Mouse (Mus musculus) kidney, embryonic 15.5 days (tissue): ENCODE measurements around the gene Ttc30a2. TPM values are rescaled to one million over a fixed set of nuclear protein-coding genes. Genes with fewer than 3 reads are reported as not detected.
"Not testable (repeated sequence)": the region's sequence is repeated elsewhere in the genome, so short reads cannot be mapped to it uniquely, and the experiment has no call there.

ENCODE experiments used
- ATAC-seq: fragments of 200-750 bp; cut with Nextera tagmentation; replicated peaks from 2 replicates; pipeline ENCODE4 v1.8.0; 2017; ENCODE audit warnings: moderate TSS enrichment; ENCODE audit not compliant: low FRiP score
- H3K27ac ChIP-seq: fragments of 300-500 bp; sonication (generic); 2 replicates; pipeline ENCODE4 v1.5.1; 2015; ENCODE audit warnings: mild to moderate bottlenecking, inconsistent platforms
- H3K27me3 ChIP-seq: fragments of 300-500 bp; sonication (generic); 2 replicates; pipeline ENCODE4 v1.6.1; 2015; ENCODE audit warnings: inconsistent platforms
- H3K36me3 ChIP-seq: fragments of 300-500 bp; sonication (generic); 2 replicates; pipeline ENCODE4 v1.6.1; 2015; ENCODE audit warnings: inconsistent platforms
- H3K4me1 ChIP-seq: fragments of 300-500 bp; sonication (generic); 2 replicates; pipeline ENCODE4 v1.6.1; 2015; ENCODE audit warnings: inconsistent platforms
- H3K4me2 ChIP-seq: fragments of 300-500 bp; sonication (generic); 2 replicates; pipeline ENCODE4 v1.6.1; 2015; ENCODE audit warnings: moderate library complexity, mild to moderate bottlenecking, inconsistent platforms
- H3K4me3 ChIP-seq: fragments of 300-500 bp; sonication (generic); replicated peaks from 2 replicates; pipeline ENCODE4 v1.5.1; 2015; ENCODE audit warnings: mild to moderate bottlenecking, inconsistent platforms
- H3K9ac ChIP-seq: fragments of 300-500 bp; sonication (generic); 2 replicates; pipeline ENCODE4 v1.6.1; 2015; ENCODE audit warnings: mild to moderate bottlenecking, inconsistent platforms
- H3K9me3 ChIP-seq: fragments of 300-500 bp; sonication (generic); replicated peaks from 2 replicates; pipeline ENCODE4 v1.6.1; 2016; ENCODE audit warnings: inconsistent platforms
- WGBS: fragments of 180-500 bp; shearing (Covaris S2); methylation state at CpG from one replicate; pipeline ENCODE4 v1.1.7; 2015; ENCODE audit warnings: mixed read lengths; 5-methylcytosine and 5-hydroxymethylcytosine counted together
- polyA plus RNA-seq: library from polyadenylated mRNA; unstranded; fragments of >200 nt; fragmentation: Nextera tagmentation; extraction: Ambion mirVana; gene quantifications from 2 replicates; pipeline ENCODE4 v1.2.1, GENCODE M21; 2015

The Ttc30a2 gene
- polyA plus RNA-seq, 1 experiment from 2014 or later, result 0.47 TPM

- not testable (repeated sequence) for H3K36me3 ChIP-seq, H3K27ac ChIP-seq, H3K4me1 ChIP-seq, H3K27me3 ChIP-seq, ATAC-seq, H3K4me3 ChIP-seq, H3K9me3 ChIP-seq, H3K9ac ChIP-seq, H3K4me2 ChIP-seq
- WGBS, result 79% methylated on average over 2 of the region's 2 CpGs
Measured at GRCm38 (mm10) chr2:75976070-75976469, 1.9 kb downstream of the Ttc30a2 start.

- H3K9me3 ChIP-seq, result no peaks in the 10 kb centered on the region
- no peaks in the 10 kb centered on the region for H3K4me1 ChIP-seq
- no peaks in the 10 kb centered on the region for H3K27me3 ChIP-seq
- H3K36me3 ChIP-seq, result no peaks in the 10 kb centered on the region
- H3K4me3 ChIP-seq, result no peak overlapping the region
- no peak overlapping the region for H3K27ac ChIP-seq
- H3K9ac ChIP-seq, result no peak overlapping the region
- no peak for ATAC-seq
- H3K4me2 ChIP-seq, result no peak overlapping the region
- WGBS, result 65% methylated on average over 9 of the region's 9 CpGs
Measured at GRCm38 (mm10) chr2:75974131-75974530, 3.8 kb downstream of the Ttc30a2 start.

- 15% methylated on average over 5 of the region's 5 CpGs for whole genome bisulfite sequencing
- Histone ChIP-seq H3K4me1 (peaks cover 30% of the 10 kb centered on the region), H3K9ac (no peak overlapping the region), H3K27me3 (0 out of 2 replicates have a peak, but pooled peaks cover 3% of the 10 kb centered on the region), H3K27ac (peak overlapping the region; percentile 15; the same call in 1 of the 2 replicates), H3K36me3 (no peaks in the 10 kb centered on the region), H3K4me2 (peak overlapping the region; percentile 58), H3K4me3 (peak overlapping the region; percentile 24), H3K9me3 (no peaks in the 10 kb centered on the region)
- 0 out of 2 replicates have a peak, but pooled peaks have one; percentile 50 for ATAC-seq
Measured at GRCm38 (mm10) chr2:75964972-75965371, 13.0 kb downstream of the Ttc30a2 start.

- H3K36me3 ChIP-seq, result no peaks in the 10 kb centered on the region
- no peaks in the 10 kb centered on the region for H3K9me3 ChIP-seq
- peak overlapping the region; percentile 24 for H3K4me3 ChIP-seq
- 0 out of 2 replicates have a peak, but pooled peaks cover 3% of the 10 kb centered on the region for H3K27me3 ChIP-seq
- peak overlapping the region; percentile 15; the same call in 1 of the 2 replicates for H3K27ac ChIP-seq
- WGBS, result 9% methylated on average over 14 of the region's 14 CpGs
- H3K4me1 ChIP-seq, result peaks cover 35% of the 10 kb centered on the region
- ATAC-seq, result 0 out of 2 replicates have a peak, but pooled peaks have one; percentile 54
- peak overlapping the region; percentile 58 for H3K4me2 ChIP-seq
- no peak overlapping the region for H3K9ac ChIP-seq
Measured at GRCm38 (mm10) chr2:75964512-75964911, 13.5 kb downstream of the Ttc30a2 start.

GRCm38 (mm10) chr2:75964051-75964450 is 13.9 kb downstream of the Ttc30a2 start:
- H3K9ac ChIP-seq, result no peak overlapping the region
- ATAC-seq, result no peak
- 0 out of 2 replicates have a peak, but pooled peaks cover 3% of the 10 kb centered on the region for H3K27me3 ChIP-seq
- H3K4me1 ChIP-seq, result peaks cover 39% of the 10 kb centered on the region
- peak overlapping the region; percentile 58 for H3K4me2 ChIP-seq
- H3K9me3 ChIP-seq, result no peaks in the 10 kb centered on the region
- WGBS, result 62% methylated on average over 5 of the region's 5 CpGs
- H3K4me3 ChIP-seq, result 0 out of 2 replicates have a peak overlapping the region, but pooled peaks have one; percentile 24
- 0 out of 2 replicates have a peak overlapping the region, but pooled peaks have one; percentile 15 for H3K27ac ChIP-seq
- H3K36me3 ChIP-seq, result no peaks in the 10 kb centered on the region

- no peak overlapping the region for H3K4me3 ChIP-seq
- peaks cover 39% of the 10 kb centered on the region for H3K4me1 ChIP-seq
- no peak overlapping the region for H3K4me2 ChIP-seq
- ATAC-seq, result no peak
- no peak overlapping the region for H3K27ac ChIP-seq
- H3K27me3 ChIP-seq, result 0 out of 2 replicates have a peak, but pooled peaks cover 3% of the 10 kb centered on the region
- H3K9me3 ChIP-seq, result no peaks in the 10 kb centered on the region
- no peaks in the 10 kb centered on the region for H3K36me3 ChIP-seq
- no peak overlapping the region for H3K9ac ChIP-seq
- 73% methylated on average over 10 of the region's 10 CpGs for WGBS
Measured at GRCm38 (mm10) chr2:75963211-75963840, 14.6 kb downstream of the Ttc30a2 start.

- Histone ChIP-seq H3K36me3 (no peaks in the 10 kb centered on the region), H3K27me3 (0 out of 2 replicates have a peak, but pooled peaks cover 2% of the 10 kb centered on the region), H3K4me1 (peaks cover 39% of the 10 kb centered on the region), H3K4me3 (no peak overlapping the region), H3K9me3 (no peaks in the 10 kb centered on the region), H3K9ac (no peak overlapping the region), H3K27ac (peak overlapping the region; percentile 45), H3K4me2 (peak overlapping the region; percentile 33; the same call in 1 of the 2 replicates)
- 44% methylated on average over 15 of the region's 15 CpGs for WGBS
- ATAC-seq, result peak; percentile 61
Measured at GRCm38 (mm10) chr2:75960366-75961330, 17.3 kb downstream of the Ttc30a2 start.

GRCm38 (mm10) chr2:75959850-75960365 is 18.1 kb downstream of the Ttc30a2 start:
- ATAC-seq, result no peak
- no peak overlapping the region for H3K4me3 ChIP-seq

GRCm38 (mm10) chr2:75959183-75959849 is 18.7 kb downstream of the Ttc30a2 start:
- Histone ChIP-seq H3K27ac (0 out of 2 replicates have a peak overlapping the region, but pooled peaks have one; percentile 45), H3K27me3 (no peaks in the 10 kb centered on the region), H3K4me2 (peak overlapping the region; percentile 33; the same call in 1 of the 2 replicates), H3K36me3 (no peaks in the 10 kb centered on the region), H3K9me3 (no peaks in the 10 kb centered on the region), H3K4me1 (peaks cover 32% of the 10 kb centered on the region), H3K4me3 (no peak overlapping the region), H3K9ac (no peak overlapping the region)
- WGBS, result 31% methylated on average over 18 of the region's 18 CpGs
- no peak for ATAC-seq

More at GRCm38 (mm10) chr2:75959850-75960365, 18.1 kb downstream of the Ttc30a2 start:
- H3K27me3 ChIP-seq, result no peaks in the 10 kb centered on the region
- H3K9me3 ChIP-seq, result no peaks in the 10 kb centered on the region
- peaks cover 38% of the 10 kb centered on the region for H3K4me1 ChIP-seq
- peak overlapping the region; percentile 45 for H3K27ac ChIP-seq
- no peaks in the 10 kb centered on the region for H3K36me3 ChIP-seq
- H3K4me2 ChIP-seq, result peak overlapping the region; percentile 33
- H3K9ac ChIP-seq, result no peak overlapping the region
- WGBS, result 20% methylated on average over 15 of the region's 15 CpGs

- no peaks in the 10 kb centered on the region for H3K9me3 ChIP-seq
- no peaks in the 10 kb centered on the region for H3K36me3 ChIP-seq
- ATAC-seq, result no peak
- 59% methylated on average over 14 of the region's 14 CpGs for WGBS
- no peaks in the 10 kb centered on the region for H3K27me3 ChIP-seq
- no peak overlapping the region for H3K9ac ChIP-seq
- no peak overlapping the region for H3K27ac ChIP-seq
- H3K4me3 ChIP-seq, result no peak overlapping the region
- H3K4me2 ChIP-seq, result no peak overlapping the region
- peaks cover 16% of the 10 kb centered on the region for H3K4me1 ChIP-seq
Measured at GRCm38 (mm10) chr2:75955709-75956108, 22.3 kb downstream of the Ttc30a2 start.

- Histone ChIP-seq H3K4me2 (no peak overlapping the region), H3K4me3 (no peak overlapping the region), H3K27me3 (no peaks in the 10 kb centered on the region), H3K9me3 (no peaks in the 10 kb centered on the region), H3K36me3 (no peaks in the 10 kb centered on the region), H3K9ac (no peak overlapping the region), H3K4me1 (no peaks in the 10 kb centered on the region), H3K27ac (no peak overlapping the region)
- no peak for ATAC-seq
- WGBS, result 92% methylated on average over 5 of the region's 5 CpGs
Measured at GRCm38 (mm10) chr2:75953320-75953719, 24.6 kb downstream of the Ttc30a2 start.
